Comparison of ENCODE assay signal across 32 mouse cellular contexts in genomic region chr5:26908612-26909011, GRCm38 (mm10).
"Had no signal": no experiment of that assay in that cellular context is flagged by ENCODE, and none has a peak within 500 bp of the region (broad histone marks: within the 10 kb centered on the region; RNA-seq: fewer than 3 reads in every experiment).

No protein-coding gene starts in this region.

- H3K4me2 ChIP-seq: limb, embryonic 12.5 days; limb, embryonic 13.5 days; limb, embryonic 15.5 days; liver, embryonic 11.5 days; liver, embryonic 12.5 days; liver, embryonic 13.5 days; liver, embryonic 15.5 days; lung, embryonic 14.5 days; lung, embryonic 15.5 days; midbrain, embryonic 11.5 days; midbrain, embryonic 12.5 days; midbrain, embryonic 13.5 days; midbrain, embryonic 15.5 days; neural tube, embryonic 12.5 days had no signal

- H3K4me1 ChIP-seq: liver, embryonic 12.5 days; liver, embryonic 13.5 days; liver, embryonic 15.5 days had no signal

- DNase-seq: left cerebral cortex, postnatal 4 days; liver; liver, embryonic 13.5 days; liver, postnatal 0 days; lung, adult 18-20 months; lung, adult 2 months; lung, embryonic 14.5 days; lung, postnatal 10 days; lung, postnatal 14 days; lung, postnatal 36 days; lung, postnatal 4 days; midbrain, embryonic 14.5 days had no signal

- H3K27ac ChIP-seq: limb, embryonic 10.5 days; limb, embryonic 12.5 days; limb, embryonic 13.5 days; limb, embryonic 15.5 days; liver, embryonic 12.5 days; liver, embryonic 13.5 days; liver, embryonic 14.5 days; liver, embryonic 15.5 days; lung, embryonic 15.5 days; macrophage; midbrain, embryonic 10.5 days; midbrain, embryonic 12.5 days; midbrain, embryonic 13.5 days; midbrain, embryonic 15.5 days; neural tube, embryonic 12.5 days had no signal

- H3K9me3 ChIP-seq: limb, embryonic 10.5 days; limb, embryonic 12.5 days; limb, embryonic 13.5 days; limb, embryonic 15.5 days; liver, embryonic 12.5 days; liver, embryonic 13.5 days; liver, embryonic 15.5 days; lung, embryonic 15.5 days; midbrain, embryonic 10.5 days; midbrain, embryonic 12.5 days; midbrain, embryonic 13.5 days; midbrain, embryonic 15.5 days; neural tube, embryonic 12.5 days had no signal

- H3K27me3 ChIP-seq: lung, embryonic 15.5 days; midbrain, embryonic 12.5 days; midbrain, embryonic 13.5 days; midbrain, embryonic 15.5 days; neural tube, embryonic 12.5 days had no signal

- H3K4me3 ChIP-seq: limb, embryonic 10.5 days; limb, embryonic 12.5 days; limb, embryonic 13.5 days; limb, embryonic 15.5 days; liver, embryonic 12.5 days; liver, embryonic 13.5 days; liver, embryonic 15.5 days; lung, embryonic 15.5 days; megakaryocyte, embryonic 14.5 days; midbrain, embryonic 10.5 days; midbrain, embryonic 12.5 days; midbrain, embryonic 13.5 days; midbrain, embryonic 15.5 days; myocyte; neural tube, embryonic 12.5 days had no signal

- ATAC-seq: liver, embryonic 12.5 days; liver, postnatal 0 days; lung, postnatal 0 days; midbrain, embryonic 13.5 days; midbrain, embryonic 15.5 days; midbrain, embryonic 16.5 days had no signal

- H3K9ac ChIP-seq: limb, embryonic 12.5 days; limb, embryonic 13.5 days; limb, embryonic 15.5 days; liver, embryonic 12.5 days; liver, embryonic 13.5 days; liver, embryonic 14.5 days; liver, embryonic 15.5 days; liver, postnatal 0 days; lung, embryonic 14.5 days; lung, embryonic 15.5 days; midbrain, embryonic 12.5 days; midbrain, embryonic 13.5 days; midbrain, embryonic 15.5 days; neural tube, embryonic 12.5 days had no signal

- H3K36me3 ChIP-seq: limb, embryonic 10.5 days; limb, embryonic 12.5 days; limb, embryonic 13.5 days; limb, embryonic 15.5 days; liver, embryonic 12.5 days; liver, embryonic 13.5 days; liver, embryonic 15.5 days; lung, embryonic 15.5 days; midbrain, embryonic 10.5 days; midbrain, embryonic 12.5 days; midbrain, embryonic 13.5 days; midbrain, embryonic 15.5 days; neural tube, embryonic 12.5 days had no signal
